Mouse (Mus musculus): ENCODE measurements around the gene Vrk1.

The Vrk1 gene

DNA sequence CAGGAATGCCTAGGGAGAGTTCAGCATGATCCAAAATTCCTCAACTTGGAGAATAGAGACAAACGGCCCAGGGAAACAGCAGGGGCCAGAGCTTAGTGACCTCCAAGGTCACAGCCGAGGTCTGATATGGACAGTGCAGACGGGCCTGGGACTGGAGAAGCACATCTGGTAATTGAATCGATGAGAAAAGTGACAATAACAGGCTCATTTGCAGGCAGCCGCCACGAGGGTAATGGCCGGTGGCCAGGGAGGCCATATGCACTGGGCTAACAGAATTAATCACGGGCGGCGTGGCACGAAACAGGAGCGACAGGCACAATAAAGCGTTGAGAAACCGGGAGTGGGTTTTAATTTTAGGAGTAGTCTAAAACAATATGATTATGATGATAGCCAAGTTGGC is 113.2 kb downstream of the Vrk1 start:
- DNase-seq (ENCODE audit: low spot score): no peak

DNA sequence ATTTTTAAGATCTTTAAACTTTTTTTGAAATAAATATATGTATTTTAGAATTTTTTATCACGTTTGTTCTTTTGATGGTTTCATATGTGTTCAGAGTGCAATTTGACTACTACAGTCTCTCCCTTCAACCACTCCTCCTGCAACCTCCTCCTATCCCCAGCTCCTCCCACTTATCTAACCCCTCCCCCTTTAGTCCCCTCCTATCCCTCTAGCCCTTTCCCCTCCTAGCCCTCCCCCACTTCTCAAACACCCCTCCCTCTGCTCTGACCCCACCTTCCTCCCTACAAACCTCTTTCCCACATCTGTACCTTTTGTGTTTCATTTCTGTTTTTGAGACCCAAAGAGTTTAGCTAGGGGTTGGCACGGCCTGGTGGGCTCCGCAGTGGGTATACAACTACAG is 114.6 kb downstream of the Vrk1 start:
- DNase-seq (ENCODE audit: low spot score): no peak

Data from T-cell, adult 2 months (primary cell).